Mouse (Mus musculus) common myeloid progenitor, adult 5-6 weeks (primary cell): ENCODE data around the gene Arhgap15. TPM values are rescaled to one million over a fixed set of nuclear protein-coding genes. Genes with fewer than 3 reads are reported as not detected.

Experiments
- ATAC-seq: replicated peaks from 2 replicates; pipeline ENCODE4 v1.8.0; 2016; ENCODE audit warnings: low read depth, mild to moderate bottlenecking, moderate TSS enrichment, inconsistent platforms; ENCODE audit not compliant: poor library complexity, severe bottlenecking
- total RNA-seq: library from RNA; stranded (forward); fragments of 200-1000, 187-1606 nt; gene quantifications from 2 replicates; pipeline ENCODE4 v1.2.3, GENCODE M21; 2017

Gene Arhgap15
- total RNA-seq, 1 experiment from 2014 or later: 134 TPM

DNA sequence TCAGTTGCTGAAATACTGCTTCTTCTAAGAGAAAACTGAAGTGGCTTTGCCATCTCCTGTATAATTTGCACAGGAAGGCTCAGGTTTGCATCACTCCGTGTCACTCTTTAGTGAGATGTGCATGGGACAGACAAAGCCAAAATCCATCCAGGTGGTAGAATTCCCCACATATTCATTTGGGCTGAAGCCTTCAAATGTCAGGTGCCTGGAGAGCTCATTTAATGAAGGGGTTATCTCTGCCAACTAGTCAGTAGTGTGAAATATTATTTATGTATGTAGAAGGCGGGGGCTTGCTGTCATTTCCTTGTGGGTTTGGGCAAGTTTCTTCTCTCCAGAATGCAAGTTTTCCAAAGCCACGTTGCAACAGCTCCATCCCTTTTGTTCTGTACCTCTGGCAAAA is 268.1 kb downstream of the Arhgap15 start:
- no peak for ATAC-seq

DNA sequence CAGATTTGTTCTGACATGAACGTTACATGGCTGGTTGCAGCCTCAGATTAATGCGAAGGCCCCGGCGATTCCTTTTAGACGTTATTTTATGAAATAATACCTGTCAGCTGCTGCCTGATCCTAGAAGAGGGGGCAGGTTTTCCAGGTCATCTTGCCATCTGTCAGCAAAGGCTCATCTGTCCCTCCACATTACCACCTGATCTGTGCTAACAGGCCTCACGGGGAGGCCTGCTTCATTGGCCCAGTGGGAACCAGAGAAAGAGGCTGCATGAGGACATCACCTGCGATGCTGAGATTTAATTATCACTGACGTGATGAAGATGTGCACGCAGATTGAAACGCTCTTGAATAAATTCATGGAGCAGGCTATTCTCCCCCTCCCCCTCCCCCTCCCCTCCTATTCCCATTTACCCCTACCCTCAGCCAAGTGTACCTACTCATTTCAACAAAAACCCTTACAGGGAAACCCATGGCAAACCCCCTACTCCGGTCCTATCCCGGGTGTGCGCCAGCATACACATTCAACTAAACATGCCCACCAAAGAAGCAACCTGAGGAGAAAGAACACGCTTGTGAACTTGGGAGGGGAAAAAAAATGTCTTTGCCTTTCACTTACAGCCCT is 268.9 kb downstream of the Arhgap15 start:
- ATAC-seq: no peak

DNA sequence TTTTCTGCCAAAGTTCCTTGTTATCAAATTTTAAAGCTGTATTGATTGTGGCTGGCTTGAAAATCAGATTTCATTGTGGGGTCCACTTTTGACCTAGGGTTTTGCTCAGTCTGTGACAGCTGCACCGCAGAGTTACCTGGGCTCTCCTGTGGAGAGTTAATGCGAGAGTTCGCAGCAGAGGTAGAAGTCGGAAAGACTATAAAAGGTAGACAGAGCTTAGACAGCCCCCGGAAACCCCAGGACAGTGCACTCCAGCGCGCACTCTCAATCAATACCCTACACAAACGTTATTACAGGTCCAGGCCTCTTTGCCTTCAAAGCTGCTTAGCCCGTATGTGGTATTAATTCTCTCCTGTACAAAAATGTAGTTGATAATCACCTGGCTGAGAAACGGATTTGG is 269.4 kb downstream of the Arhgap15 start:
- ATAC-seq: no peak

DNA sequence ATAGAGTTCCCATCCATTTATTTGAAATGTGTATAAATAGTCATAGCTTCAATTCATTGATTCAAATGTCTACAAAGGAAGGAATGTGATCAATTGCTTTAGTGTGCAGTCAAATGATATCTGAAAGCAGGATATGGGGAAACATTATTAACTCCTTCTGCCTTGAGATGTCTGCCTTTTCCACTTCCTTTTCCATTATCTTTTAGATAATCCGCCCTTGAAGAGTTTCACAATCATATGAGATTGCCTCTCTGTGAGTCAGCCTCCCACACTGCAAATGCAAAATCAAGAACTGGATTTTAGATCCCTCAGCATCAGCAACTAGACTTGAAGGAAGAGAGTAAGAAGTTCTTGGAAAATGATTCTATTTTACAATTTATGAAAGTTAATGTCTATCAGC is 276.1 kb downstream of the Arhgap15 start:
- ATAC-seq: no peak

DNA sequence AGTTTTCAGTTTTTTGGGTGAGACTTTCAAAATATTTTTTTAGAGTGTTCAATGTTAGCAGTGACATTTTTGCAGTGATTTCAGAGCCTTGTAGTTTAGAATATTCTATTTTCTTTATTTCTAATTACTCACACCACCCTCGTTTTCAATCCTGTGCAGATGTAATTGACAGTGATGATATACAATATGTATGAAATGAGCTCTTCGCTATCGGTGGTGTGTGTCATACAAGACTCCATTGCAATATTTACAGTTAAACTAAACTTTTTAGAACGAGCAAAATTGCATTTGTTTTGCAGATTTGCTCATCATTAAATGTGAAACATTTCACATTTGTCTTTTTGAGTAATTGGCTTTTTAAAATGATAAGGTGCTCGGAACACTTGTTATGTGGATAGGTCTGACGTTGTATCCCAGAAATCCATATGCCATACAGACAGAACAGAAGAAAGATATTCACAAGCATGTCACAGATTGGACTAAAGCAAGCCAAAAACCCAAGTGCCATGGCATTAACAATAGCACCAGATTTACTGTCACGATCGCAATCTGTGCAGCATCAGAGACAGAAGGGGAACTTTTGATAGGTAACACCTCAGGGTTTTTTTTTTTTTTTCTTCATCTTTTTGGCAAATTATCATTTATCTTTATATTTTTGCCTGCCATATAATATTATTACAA is 280.6 kb downstream of the Arhgap15 start:
- ATAC-seq: no peak

DNA sequence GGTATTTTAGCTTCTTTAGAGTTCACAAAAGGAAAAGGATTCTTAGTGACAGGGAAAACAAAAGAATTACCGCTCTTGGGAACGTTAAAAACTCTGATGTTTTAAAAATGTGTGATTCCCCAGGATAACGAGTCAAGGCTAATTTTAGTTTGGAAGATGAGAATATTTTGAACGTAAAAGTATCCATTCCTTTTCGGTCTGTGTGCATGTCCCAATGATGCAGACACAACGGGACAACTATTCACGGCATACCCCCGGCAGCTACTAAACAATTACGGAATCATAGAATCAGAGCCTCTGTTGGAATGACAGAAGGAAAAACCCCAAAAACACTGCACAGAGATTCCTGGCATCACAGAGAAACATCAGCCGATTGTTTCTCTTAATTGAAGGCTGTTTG is 281.2 kb downstream of the Arhgap15 start:
- ATAC-seq: no peak

DNA sequence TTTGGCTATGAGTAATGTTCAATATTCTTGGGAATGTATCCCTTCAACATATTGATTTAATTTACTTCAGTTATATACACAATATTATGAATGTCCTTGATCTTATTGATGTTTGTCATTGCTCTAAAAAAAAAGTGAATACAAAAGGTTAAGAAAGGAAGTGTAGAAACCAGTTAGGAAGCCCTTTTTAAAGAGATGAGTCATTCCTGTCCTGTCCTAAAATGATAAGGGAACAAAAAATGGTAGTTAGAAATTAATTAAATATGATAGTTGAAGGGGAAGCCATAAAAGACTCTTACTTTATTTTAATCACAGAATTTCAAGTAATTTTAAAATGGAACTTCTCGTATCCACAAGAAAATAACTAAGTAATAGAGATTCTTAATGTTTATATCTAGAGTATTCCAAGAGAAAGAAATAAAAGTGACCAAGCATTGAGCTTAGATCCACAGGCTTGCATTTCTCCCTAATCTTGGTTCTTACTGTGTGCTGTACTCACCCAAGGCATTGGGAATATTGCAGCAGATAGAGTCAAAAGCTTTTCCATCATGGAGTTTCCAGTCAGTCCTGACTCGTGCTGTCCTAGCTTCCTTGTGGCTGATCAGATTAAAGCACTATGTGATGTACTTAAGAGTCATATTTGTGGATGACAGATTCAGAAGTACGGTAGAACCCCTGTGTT is 291.0 kb downstream of the Arhgap15 start:
- no peak for ATAC-seq

DNA sequence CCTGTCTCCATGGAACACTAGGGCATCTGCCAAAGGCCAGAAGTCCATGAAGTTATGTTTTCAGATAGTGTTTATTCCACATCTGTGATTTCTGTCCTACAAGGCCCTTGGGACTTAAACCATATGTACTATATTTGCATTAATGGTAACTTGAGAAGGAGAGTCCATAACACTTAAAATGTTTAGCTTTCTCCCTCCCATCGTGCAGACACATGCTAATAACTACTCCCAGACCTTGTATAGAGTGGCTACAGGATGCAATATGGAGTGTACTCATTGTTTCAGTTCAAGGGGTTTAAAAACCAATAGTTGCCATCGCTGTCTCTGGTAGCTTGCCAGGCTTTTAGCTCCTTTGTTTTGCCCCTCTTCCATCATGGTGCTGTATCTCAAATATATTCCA is 295.5 kb downstream of the Arhgap15 start:
- no peak for ATAC-seq

DNA sequence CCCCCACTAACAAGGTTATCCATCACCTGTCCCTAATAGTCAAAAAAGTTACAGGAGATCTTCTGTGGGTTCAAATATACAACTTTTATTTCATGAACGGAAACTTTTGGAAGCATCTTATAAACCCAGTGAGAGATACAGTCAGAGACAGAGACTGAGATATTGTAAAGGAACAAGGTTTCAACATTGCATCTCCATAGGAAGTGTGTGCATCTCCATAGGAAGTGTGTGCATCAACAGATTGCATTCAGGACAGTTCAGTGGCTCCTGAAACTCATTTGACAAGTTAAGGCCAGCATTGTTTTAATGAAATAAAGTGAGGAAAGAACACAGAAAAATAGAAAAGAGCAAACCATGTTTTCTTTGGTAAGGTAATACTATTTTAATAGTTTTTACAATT is 296.0 kb downstream of the Arhgap15 start:
- ATAC-seq: peak; percentile 62; the same call in 1 of the 2 replicates

DNA sequence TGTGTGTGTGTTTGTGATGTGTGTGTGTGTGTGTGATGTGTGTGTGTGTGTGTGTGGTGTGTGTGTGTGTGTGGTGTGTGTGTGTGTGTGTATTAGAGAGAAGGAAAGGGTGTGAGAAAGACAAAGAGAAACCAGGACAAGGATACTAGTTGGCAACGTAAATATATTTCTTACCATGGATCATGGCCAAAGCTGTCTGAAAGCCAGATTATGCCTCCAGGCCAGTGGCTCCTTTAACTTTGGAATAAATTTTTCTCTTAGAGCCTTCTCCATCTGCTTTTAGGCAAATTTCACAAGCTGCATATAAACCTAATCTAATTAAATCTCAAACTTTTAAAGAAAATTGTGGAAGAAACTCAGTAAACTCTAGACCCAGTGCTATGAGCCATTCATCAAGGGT is 296.6 kb downstream of the Arhgap15 start:
- ATAC-seq: no peak

DNA sequence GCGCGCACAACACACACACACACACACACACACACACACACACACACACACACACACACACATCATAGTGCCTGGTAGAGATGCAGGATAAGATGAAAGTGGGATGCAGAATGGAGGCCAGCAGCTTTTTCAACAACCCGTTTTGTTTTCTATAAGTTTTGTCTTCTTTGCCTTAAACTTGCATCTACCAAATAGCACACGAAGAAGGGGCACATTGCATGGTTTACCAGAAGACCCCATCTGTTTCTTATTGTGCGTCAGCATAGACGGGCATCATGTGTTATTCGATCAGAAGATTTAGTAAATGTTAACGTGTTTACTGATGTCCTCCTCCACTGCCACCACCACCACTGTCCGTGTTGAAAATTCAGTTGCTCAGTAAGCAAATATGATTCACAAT is 311.7 kb downstream of the Arhgap15 start:
- no peak for ATAC-seq

DNA sequence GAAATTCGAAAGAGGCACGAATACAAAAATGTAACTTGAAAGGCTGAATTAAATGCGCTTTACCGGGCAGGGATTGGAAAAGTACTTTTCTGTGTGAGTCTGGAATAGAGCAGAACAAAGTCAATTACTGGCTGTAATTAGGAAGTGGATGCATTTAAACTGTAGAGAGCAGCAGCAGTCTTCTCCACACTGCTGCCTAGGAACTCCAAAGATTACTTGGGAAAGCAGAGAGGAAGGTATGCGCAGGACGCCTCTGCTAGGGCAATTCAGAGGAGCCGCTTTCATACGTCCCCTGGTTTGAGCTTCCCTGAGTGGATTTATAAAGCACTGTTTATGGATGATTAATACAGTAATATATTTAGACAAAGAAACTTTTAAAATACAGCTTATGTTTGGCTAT is 312.1 kb downstream of the Arhgap15 start:
- no peak for ATAC-seq

DNA sequence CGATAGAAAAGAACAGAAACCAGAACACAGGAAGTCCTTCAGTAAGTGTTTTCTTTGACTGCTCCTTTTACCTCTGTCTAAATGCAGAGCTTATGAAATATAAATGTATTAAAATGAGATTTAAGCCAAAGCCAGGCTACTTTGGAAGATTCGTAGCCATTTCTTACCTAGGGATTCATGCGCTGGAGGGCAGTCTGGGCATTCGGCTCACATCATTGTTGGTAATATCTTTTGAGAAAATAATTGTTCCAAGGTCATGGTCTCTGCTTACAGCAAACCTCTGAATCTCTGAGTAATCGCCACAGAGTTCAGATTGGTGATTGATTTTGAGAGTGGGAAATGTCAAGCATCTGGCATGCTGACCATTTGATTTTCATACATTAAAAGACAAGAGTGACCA is 316.4 kb downstream of the Arhgap15 start:
- ATAC-seq: 0 out of 2 replicates have a peak, but pooled peaks have one; percentile 39

DNA sequence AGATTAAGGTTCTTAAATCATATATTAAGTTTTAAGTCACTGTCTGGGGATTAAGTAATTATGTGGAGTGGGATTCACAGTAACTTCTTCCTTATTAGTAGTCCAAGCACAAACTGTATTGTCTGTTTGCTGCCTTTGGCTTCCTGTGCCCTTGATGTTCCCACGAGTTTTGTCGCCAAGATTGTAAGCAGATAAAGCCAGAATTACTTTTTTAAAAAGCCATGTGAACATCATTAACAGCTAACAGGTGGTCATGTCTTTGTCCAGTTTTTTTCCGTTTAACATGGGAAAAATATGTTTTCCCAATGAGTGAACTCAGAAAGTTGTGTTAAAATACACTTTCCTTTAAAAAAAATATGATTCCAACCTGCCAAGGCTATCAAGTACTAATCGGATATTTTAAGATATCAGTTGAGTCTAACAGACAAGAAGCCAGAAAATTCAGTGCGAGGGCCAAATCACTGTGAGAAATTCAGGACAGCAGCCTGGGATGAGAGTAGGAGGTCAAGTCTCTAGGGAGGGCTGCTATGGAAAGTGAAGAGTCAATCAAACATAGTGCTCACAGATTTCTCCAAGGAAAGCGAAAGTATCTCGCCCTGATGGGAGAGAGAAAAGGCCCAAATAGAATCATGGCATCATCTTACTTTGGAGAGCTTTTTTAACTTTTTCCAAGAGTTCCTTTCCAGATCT is 319.7 kb downstream of the Arhgap15 start:
- no peak for ATAC-seq

DNA sequence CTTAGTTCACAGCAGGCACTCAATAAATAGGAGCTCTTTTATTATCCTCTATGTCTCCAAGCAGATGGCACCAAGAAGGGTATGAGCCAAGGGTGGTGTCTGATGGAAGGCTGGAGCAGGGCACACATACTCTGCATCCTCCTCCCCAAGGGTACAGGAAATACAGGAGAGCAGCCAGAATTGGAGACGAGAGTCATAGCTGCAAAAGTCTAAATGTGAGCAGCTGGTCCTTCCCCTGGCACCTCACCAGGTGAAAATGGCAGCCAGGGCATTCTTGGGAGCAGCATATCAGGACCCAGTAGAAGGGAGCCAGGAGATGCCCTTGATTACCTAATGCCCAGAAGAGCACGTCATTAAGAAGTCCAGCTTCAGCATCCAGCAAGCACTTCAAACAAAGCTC is 320.3 kb downstream of the Arhgap15 start:
- no peak for ATAC-seq

DNA sequence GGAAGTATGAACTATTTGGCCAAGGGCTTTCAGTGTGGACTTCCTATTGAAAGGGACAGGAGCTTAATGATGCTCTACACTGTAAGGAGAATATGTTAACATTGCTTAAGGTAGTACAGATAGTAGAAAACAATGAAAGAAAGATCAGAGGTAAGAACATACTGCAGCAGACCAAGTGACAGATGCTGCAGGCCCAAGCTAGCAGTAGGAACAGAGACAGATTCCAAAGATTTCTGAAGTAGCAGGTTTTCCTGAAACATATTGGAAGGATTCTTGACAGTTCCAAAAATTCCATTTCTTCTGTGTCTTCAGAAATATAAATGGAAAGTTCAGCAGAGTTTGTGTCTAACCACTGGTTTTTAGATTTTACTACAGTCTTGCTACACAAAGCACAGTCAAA is 327.9 kb downstream of the Arhgap15 start:
- ATAC-seq: no peak

DNA sequence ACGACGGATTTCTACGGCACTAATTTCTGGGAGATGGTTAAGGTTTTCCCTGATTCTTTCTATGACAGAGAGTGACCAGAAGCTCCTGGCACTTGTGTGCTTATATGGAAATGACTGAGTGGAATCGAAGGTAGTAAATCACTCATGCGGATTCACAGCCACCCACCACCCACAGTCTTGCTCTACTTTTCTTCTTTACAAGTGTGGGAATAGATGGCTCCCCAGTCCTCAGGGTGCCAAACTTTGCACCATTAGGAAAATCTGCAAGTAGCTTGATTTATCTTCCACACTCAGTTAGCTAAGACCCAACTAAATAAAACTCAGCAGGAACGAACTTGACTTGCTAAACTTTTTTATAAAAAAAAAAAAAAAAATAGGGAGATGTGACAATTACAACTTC is 331.9 kb downstream of the Arhgap15 start:
- ATAC-seq: no peak

DNA sequence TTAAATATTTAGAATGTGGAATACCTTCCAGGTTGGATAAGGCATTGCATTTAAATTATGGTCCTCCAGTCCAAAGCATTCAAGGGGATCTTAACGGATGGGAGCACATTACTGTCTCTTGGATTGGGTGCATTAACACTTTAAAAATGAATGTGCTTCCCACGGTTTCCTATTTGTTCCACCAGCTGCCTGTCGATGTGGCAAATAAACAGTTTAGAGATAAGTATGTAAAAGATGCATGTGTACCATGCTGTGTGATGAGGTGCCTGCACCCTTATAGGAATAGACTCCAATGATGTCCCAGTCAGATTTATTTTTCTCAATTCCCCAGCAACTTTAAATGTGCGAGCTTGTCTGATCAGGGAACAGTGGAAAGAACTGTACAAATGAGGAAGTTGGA is 332.6 kb downstream of the Arhgap15 start:
- ATAC-seq: no peak

DNA sequence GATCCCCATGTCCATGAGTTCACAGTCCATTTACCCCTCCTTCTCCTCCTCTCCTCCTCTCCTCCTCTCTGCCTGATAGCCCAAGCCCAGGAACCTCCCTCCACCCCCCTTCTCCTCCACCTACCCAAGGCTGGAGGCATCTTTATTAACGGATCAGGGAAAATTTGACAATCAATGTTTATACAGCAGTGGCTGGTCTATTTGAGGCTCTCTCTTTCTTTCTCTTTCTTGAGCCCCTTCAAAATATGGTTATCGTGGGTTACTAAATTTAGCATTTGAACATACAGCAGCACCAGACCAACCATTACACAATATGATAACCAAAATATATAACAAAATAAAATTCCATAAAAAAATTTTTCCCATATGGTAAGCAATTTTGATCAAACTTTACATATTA is 335.8 kb downstream of the Arhgap15 start:
- ATAC-seq: no peak

DNA sequence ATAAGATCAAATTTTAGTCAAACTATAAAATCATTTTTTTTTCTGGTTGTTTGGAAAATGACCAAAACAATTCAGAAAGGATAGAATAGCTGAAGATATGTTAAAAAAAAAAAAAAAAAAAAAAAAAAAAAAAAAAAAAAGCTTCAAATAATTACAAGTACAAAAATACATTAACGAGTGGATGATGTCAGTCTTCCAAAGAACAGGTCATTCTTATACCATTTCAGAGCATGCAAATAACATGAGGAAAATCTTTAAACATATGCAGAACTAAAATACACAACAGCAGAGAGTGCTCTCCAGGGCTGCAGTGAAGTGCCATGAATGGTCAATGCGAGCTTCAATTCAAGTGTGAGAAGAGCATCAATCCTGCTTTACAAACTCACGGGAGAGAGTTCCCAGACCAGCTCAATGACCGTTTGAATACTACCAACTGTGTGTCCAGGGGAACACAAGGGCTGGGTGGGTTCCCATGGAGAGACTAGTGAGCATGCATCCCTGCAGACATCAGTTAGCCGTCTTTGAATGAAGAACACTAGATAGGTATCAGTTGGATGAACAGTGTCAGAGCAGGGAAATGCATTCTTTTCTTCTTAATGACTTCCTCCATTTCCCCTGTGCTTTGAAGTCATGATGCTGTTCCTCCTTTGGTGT is 337.9 kb downstream of the Arhgap15 start:
- no peak for ATAC-seq
